In genomic region chr10:70540456-70541195, GRCm38 (mm10) we compare ENCODE assay signal across 10 mouse cellular contexts.
A peak's percentile ranks its signal among the peaks of the same experiment; 100 is the strongest.
DNase-seq lines count a peak whose midpoint lies in the region; ATAC-seq and TF ChIP-seq lines count a peak whose summit lies in the region.
"Had no signal": no experiment of that assay in that cellular context is flagged by ENCODE, and none has a peak within 500 bp of the region (broad histone marks: within the 10 kb centered on the region; RNA-seq: fewer than 3 reads in every experiment).

No protein-coding gene starts in this region.

- peak; percentile 64 for TF ChIP-seq CTCF in lung, postnatal 0 days (IDR thresholded peaks at IDR 0.05)
- no peak for TF ChIP-seq CTCF in lung, adult 2 months (IDR thresholded peaks at IDR 0.05; ENCODE audit: insufficient read depth, low read length)

- peaks cover 7% of the 10 kb centered on the region; the same call in 1 of the 2 replicates for H3K9me3 ChIP-seq in heart, embryonic 12.5 days (replicated peaks)
- H3K9me3 ChIP-seq in lung, postnatal 0 days (ENCODE audit: low read length), result no peaks in the 10 kb centered on the region
- H3K9me3 ChIP-seq: embryonic facial prominence, embryonic 12.5 days; midbrain, embryonic 12.5 days had no signal

- H3K4me3 ChIP-seq in heart, embryonic 12.5 days, result no peak overlapping the region
- H3K4me3 ChIP-seq in lung, postnatal 0 days (ENCODE audit: low read depth, low read length), result no peak overlapping the region
- H3K4me3 ChIP-seq in lung, adult 2 months (replicated peaks; ENCODE audit: extremely low read depth, low read depth, low read length), result no peak overlapping the region
- H3K4me3 ChIP-seq: embryonic facial prominence, embryonic 12.5 days; midbrain, embryonic 12.5 days had no signal

- peaks cover 6% of the 10 kb centered on the region for H3K4me1 ChIP-seq in heart, embryonic 12.5 days (replicated peaks)
- H3K4me1 ChIP-seq in lung, postnatal 0 days (ENCODE audit: insufficient read depth, low read depth, low read length), result no peaks in the 10 kb centered on the region
- H3K4me1 ChIP-seq in lung, adult 2 months (ENCODE audit: control insufficient read depth, insufficient read depth, low read length), result no peaks in the 10 kb centered on the region
- H3K4me1 ChIP-seq: embryonic facial prominence, embryonic 12.5 days; midbrain, embryonic 12.5 days had no signal

- no peak overlapping the region for H3K9ac ChIP-seq in heart, embryonic 12.5 days
- H3K9ac ChIP-seq in lung, postnatal 0 days (replicated peaks; ENCODE audit: low read depth), result no peak overlapping the region
- H3K9ac ChIP-seq: embryonic facial prominence, embryonic 12.5 days; midbrain, embryonic 12.5 days had no signal

- TF ChIP-seq EP300 in lung, postnatal 0 days (IDR thresholded peaks at IDR 0.05), result no peak

- no peaks in the 10 kb centered on the region for H3K27me3 ChIP-seq in heart, embryonic 12.5 days (replicated peaks)
- H3K27me3 ChIP-seq in lung, postnatal 0 days (replicated peaks; ENCODE audit: insufficient read depth, low read length), result no peaks in the 10 kb centered on the region
- H3K27me3 ChIP-seq: embryonic facial prominence, embryonic 12.5 days; midbrain, embryonic 12.5 days had no signal

- H3K4me2 ChIP-seq in heart, embryonic 12.5 days, result no peak overlapping the region
- H3K4me2 ChIP-seq in lung, postnatal 0 days (replicated peaks; ENCODE audit: low read depth, low read length), result no peak overlapping the region
- H3K4me2 ChIP-seq: embryonic facial prominence, embryonic 12.5 days; midbrain, embryonic 12.5 days had no signal

- TF ChIP-seq POLR2A in lung, adult 2 months (IDR thresholded peaks at IDR 0.05; ENCODE audit: borderline replicate concordance, extremely low read depth, low read depth, low read length), result no peak

- WGBS in heart, embryonic 12.5 days, result 79% methylated on average over 9 of the region's 9 CpGs
- WGBS in lung, postnatal 0 days, result 82% methylated on average over 9 of the region's 9 CpGs
- 85% methylated on average over 9 of the region's 9 CpGs for WGBS in lung, adult 2 months

- DNase-seq in heart, adult 11 months, result peak; percentile 71
- peak; percentile 63 for DNase-seq in lung, postnatal 0 days (ENCODE audit: low spot score)
- DNase-seq in lung, adult 2 months, result no peak
- peak; percentile 65 for DNase-seq in embryo, embryonic 10 days (ENCODE audit: low spot score)
- DNase-seq in mesoderm, embryonic 11.5 days (ENCODE audit: low read depth, low spot score), result peak; percentile 69
- no peak for DNase-seq in layer of hippocampus, postnatal 25 days (ENCODE audit: extremely low spot score in 1 of 2, low spot score in 1 of 2)
- no peak for DNase-seq in spleen, adult 18-20 months

- no peak for ATAC-seq in heart, embryonic 12.5 days (ENCODE audit: insufficient number of reproducible peaks, low FRiP score)
- ATAC-seq in lung, postnatal 0 days, result no peak

- peaks cover 33% of the 10 kb centered on the region for H3K36me3 ChIP-seq in heart, embryonic 12.5 days
- H3K36me3 ChIP-seq in lung, postnatal 0 days (ENCODE audit: insufficient read depth, low read length), result no peaks in the 10 kb centered on the region

- no peak overlapping the region for H3K27ac ChIP-seq in heart, embryonic 12.5 days (ENCODE audit: poor library complexity, severe bottlenecking)
- no peak overlapping the region for H3K27ac ChIP-seq in lung, postnatal 0 days (ENCODE audit: low read length)
- H3K27ac ChIP-seq: embryonic facial prominence, embryonic 12.5 days; midbrain, embryonic 12.5 days had no signal

Comparison
In these comparisons a context has a peak if more than half of its experiments do, and no peak if none do; other contexts are left out.
1. DNase-seq: peak in heart, adult 11 months (single experiment), lung, postnatal 0 days (single experiment), embryo, embryonic 10 days (single experiment) and mesoderm, embryonic 11.5 days (single experiment); none in lung, adult 2 months (single experiment), layer of hippocampus, postnatal 25 days (0 of 2) and spleen, adult 18-20 months (0 of 2).